Comparison of ENCODE assay signal across 8 mouse cellular contexts in the genomic region with DNA sequence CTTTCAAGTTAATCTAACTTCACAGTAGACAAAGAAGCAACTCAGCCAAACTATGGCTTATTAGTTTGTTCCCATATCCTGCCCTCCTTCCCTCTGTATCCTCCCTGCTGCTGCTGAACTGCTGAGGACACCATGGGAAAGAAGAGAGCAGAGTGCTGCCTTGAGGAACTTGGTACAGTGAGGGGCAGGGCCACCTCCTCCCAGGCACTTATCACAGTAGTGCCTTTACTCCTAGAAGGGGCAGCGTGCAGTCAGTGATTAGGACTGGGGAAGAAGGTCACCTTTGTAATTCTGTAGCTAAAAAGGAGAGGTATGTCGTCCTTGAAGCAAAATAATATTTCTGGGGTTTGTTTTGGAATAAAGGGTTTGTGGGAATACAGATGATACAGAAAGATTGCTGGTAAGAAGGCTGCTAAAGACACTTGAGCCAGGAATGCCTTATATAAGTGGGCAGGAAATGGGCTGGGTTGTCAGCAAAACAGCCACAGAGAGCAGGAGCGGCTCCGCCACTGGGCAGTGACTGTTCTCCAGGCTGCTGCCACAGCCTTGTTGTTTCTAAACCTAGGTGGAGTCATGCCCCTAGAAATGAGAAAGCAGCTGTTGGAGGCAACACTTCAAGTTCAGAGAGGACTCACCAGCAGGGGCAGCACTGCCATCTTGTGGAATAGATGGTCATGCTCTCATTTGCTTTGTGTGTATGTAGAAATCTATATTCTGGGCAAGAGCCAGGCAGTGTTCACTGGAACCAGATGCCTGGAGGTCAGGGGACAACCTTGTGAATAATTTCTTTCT. TPM values are rescaled to one million over a fixed set of nuclear protein-coding genes. Genes with fewer than 3 reads are reported as not detected.
DNase-seq lines count a peak whose midpoint lies in the region; ATAC-seq and TF ChIP-seq lines count a peak whose summit lies in the region.

No protein-coding gene starts in this region.

- TF ChIP-seq POLR2A in bone marrow macrophage, adult 2 months (IDR thresholded peaks at IDR 0.05; ENCODE audit: borderline replicate concordance, low read depth, low read length): no peak
- no peak for TF ChIP-seq POLR2A in limb, embryonic 14.5 days (IDR thresholded peaks at IDR 0.05; ENCODE audit: borderline replicate concordance, extremely low read depth, insufficient read depth, insufficient read length)

- DNase-seq in B cell, adult 2 months: peak; percentile 79 to 81
- peak; percentile 91 for DNase-seq in heart, embryonic 10.5 days (ENCODE audit: low spot score)
- peak; percentile 84 for DNase-seq in limb, embryonic 14.5 days (ENCODE audit: low spot score)
- peak; percentile 65 to 85 for DNase-seq in spleen, postnatal 10 days (ENCODE audit: low spot score in 2 of 2)

- ATAC-seq in erythroblast, adult 5-6 weeks (replicated peaks; ENCODE audit: low FRiP score, poor library complexity, severe bottlenecking): peak; percentile 81
- peak; percentile 76 for ATAC-seq in kidney, embryonic 14.5 days (ENCODE audit: low FRiP score, low TSS enrichment)
- ATAC-seq in limb, embryonic 14.5 days (ENCODE audit: low FRiP score, low read depth): peak; percentile 70; the same call in 1 of the 2 replicates
- ATAC-seq in midbrain, embryonic 16.5 days: peak; percentile 67

- H3K9ac ChIP-seq in kidney, embryonic 14.5 days (ENCODE audit: low read depth, low read length): no peak overlapping the region
- H3K9ac ChIP-seq in limb, embryonic 14.5 days (ENCODE audit: low read depth, low read length, severe bottlenecking): no peak overlapping the region
- no peak overlapping the region for H3K9ac ChIP-seq in midbrain, embryonic 16.5 days (ENCODE audit: low read depth, low read length)

- 26% methylated on average over 4 of the region's 4 CpGs for WGBS in heart, embryonic 10.5 days
- 49% methylated on average over 4 of the region's 4 CpGs for WGBS in kidney, embryonic 14.5 days
- WGBS in limb, embryonic 14.5 days: 56% methylated on average over 4 of the region's 4 CpGs
- 62% methylated on average over 4 of the region's 4 CpGs for WGBS in midbrain, embryonic 16.5 days

- peak; percentile 55 for TF ChIP-seq CTCF in bone marrow macrophage, adult 2 months (IDR thresholded peaks at IDR 0.05; ENCODE audit: low read depth, low read length)

- H3K4me2 ChIP-seq in kidney, embryonic 14.5 days (replicated peaks; ENCODE audit: low read depth, low read length): no peak overlapping the region
- H3K4me2 ChIP-seq in limb, embryonic 14.5 days (replicated peaks; ENCODE audit: low read depth, low read length, severe bottlenecking): no peak overlapping the region
- no peak overlapping the region for H3K4me2 ChIP-seq in midbrain, embryonic 16.5 days (ENCODE audit: low read length)

- H3K36me3 ChIP-seq in heart, embryonic 10.5 days: peaks cover 43% of the 10 kb centered on the region
- peaks cover 38% of the 10 kb centered on the region; the same call in 1 of the 2 replicates for H3K36me3 ChIP-seq in kidney, embryonic 14.5 days (ENCODE audit: control insufficient read depth, insufficient read depth, low read length)
- peaks cover 60% of the 10 kb centered on the region for H3K36me3 ChIP-seq in limb, embryonic 14.5 days (ENCODE audit: control insufficient read depth, insufficient read depth, low read length)
- peaks cover 5% of the 10 kb centered on the region for H3K36me3 ChIP-seq in midbrain, embryonic 16.5 days (ENCODE audit: control insufficient read depth, insufficient read depth, low read length)

- H3K27ac ChIP-seq in bone marrow macrophage, adult 2 months (ENCODE audit: insufficient read depth, low read depth, low read length): no peak overlapping the region
- H3K27ac ChIP-seq in heart, embryonic 10.5 days: peak overlapping the region; percentile 49; the same call in 1 of the 2 replicates
- no peak overlapping the region for H3K27ac ChIP-seq in kidney, embryonic 14.5 days (ENCODE audit: low read depth, low read length)
- H3K27ac ChIP-seq in limb, embryonic 14.5 days (replicated peaks; ENCODE audit: low read depth, low read length): no peak overlapping the region
- H3K27ac ChIP-seq in midbrain, embryonic 16.5 days (ENCODE audit: low read length): peak overlapping the region; percentile 49

- H3K4me3 ChIP-seq in bone marrow macrophage, adult 2 months (ENCODE audit: insufficient read depth, low read length): no peak overlapping the region
- H3K4me3 ChIP-seq in heart, embryonic 10.5 days: no peak overlapping the region
- H3K4me3 ChIP-seq in kidney, embryonic 14.5 days (ENCODE audit: low read length): no peak overlapping the region
- no peak overlapping the region for H3K4me3 ChIP-seq in limb, embryonic 14.5 days (replicated peaks; ENCODE audit: low read length)
- no peak overlapping the region for H3K4me3 ChIP-seq in midbrain, embryonic 16.5 days (ENCODE audit: low read depth, low read length)

- no peaks in the 10 kb centered on the region for H3K9me3 ChIP-seq in heart, embryonic 10.5 days
- no peaks in the 10 kb centered on the region for H3K9me3 ChIP-seq in kidney, embryonic 14.5 days (ENCODE audit: control insufficient read depth, low read length)
- no peaks in the 10 kb centered on the region for H3K9me3 ChIP-seq in limb, embryonic 14.5 days (ENCODE audit: control insufficient read depth, low read length)
- H3K9me3 ChIP-seq in midbrain, embryonic 16.5 days (replicated peaks; ENCODE audit: control insufficient read depth, low read length, poor library complexity, severe bottlenecking): no peaks in the 10 kb centered on the region

- peaks cover 5% of the 10 kb centered on the region; the same call in 1 of the 2 replicates for H3K4me1 ChIP-seq in bone marrow macrophage, adult 2 months (ENCODE audit: control insufficient read depth, insufficient read depth, low read length)
- peaks cover 9% of the 10 kb centered on the region for H3K4me1 ChIP-seq in heart, embryonic 10.5 days
- H3K4me1 ChIP-seq in kidney, embryonic 14.5 days (ENCODE audit: control insufficient read depth, insufficient read depth, low read length): no peaks in the 10 kb centered on the region
- H3K4me1 ChIP-seq in limb, embryonic 14.5 days (ENCODE audit: control insufficient read depth, insufficient read depth, low read length): no peaks in the 10 kb centered on the region
- 0 out of 2 replicates have a peak, but pooled peaks cover 2% of the 10 kb centered on the region for H3K4me1 ChIP-seq in midbrain, embryonic 16.5 days (ENCODE audit: control insufficient read depth, insufficient read depth, low read length)

- no peaks in the 10 kb centered on the region for H3K27me3 ChIP-seq in heart, embryonic 10.5 days (ENCODE audit: insufficient read depth, poor library complexity, severe bottlenecking)
- H3K27me3 ChIP-seq in kidney, embryonic 14.5 days (ENCODE audit: control insufficient read depth, insufficient read depth, low read length): no peaks in the 10 kb centered on the region
- H3K27me3 ChIP-seq in limb, embryonic 14.5 days (ENCODE audit: control insufficient read depth, insufficient read depth, low read length): no peaks in the 10 kb centered on the region
- H3K27me3 ChIP-seq in midbrain, embryonic 16.5 days (ENCODE audit: control insufficient read depth, insufficient read depth, low read depth, low read length): no peaks in the 10 kb centered on the region

RNA-seq across cellular contexts. Expression of a gene that starts 33.7 kb away (rescaled TPM):
- 5.6 and 5.9 TPM in 2 replicates for polyA plus RNA-seq in bone marrow macrophage, adult 2 months (2012; ENCODE audit: insufficient read depth, insufficient read length, missing spikeins)
- 0.38 and 1.0 TPM in 2 replicates for total RNA-seq in erythroblast, adult 5-6 weeks (2015; ENCODE audit: low replicate concordance)
- 1.4 TPM in 1 of 2 replicates, not detected in the other for total RNA-seq in erythroblast, adult 5-6 weeks (2017; ENCODE audit: low replicate concordance)
- 2.3 TPM in 2 replicates for polyA plus RNA-seq in heart, embryonic 10.5 days (2016; fragmentation: Nextera tagmentation; extraction: Ambion mirVana)
- polyA plus RNA-seq in kidney, embryonic 14.5 days (2014; fragmentation: Nextera tagmentation; extraction: Ambion mirVana): 4.5 and 6.4 TPM in 2 replicates
- polyA plus RNA-seq in limb, embryonic 14.5 days (2012; rRNA removed): 2.0 and 2.2 TPM in 2 replicates
- polyA plus RNA-seq in limb, embryonic 14.5 days (2014; fragmentation: Nextera tagmentation; extraction: Ambion mirVana): 4.4 and 4.6 TPM in 2 replicates
- polyA plus RNA-seq in midbrain, embryonic 16.5 days (2015; fragmentation: Nextera tagmentation; extraction: Ambion mirVana): 5.9 and 7.0 TPM in 2 replicates

RNA-seq across cellular contexts. Expression of a gene that starts 34.1 kb away (rescaled TPM):
- polyA plus RNA-seq in bone marrow macrophage, adult 2 months (2012; ENCODE audit: insufficient read depth, insufficient read length, missing spikeins): 71.1 and 77.0 TPM in 2 replicates
- total RNA-seq in erythroblast, adult 5-6 weeks (2015; ENCODE audit: low replicate concordance): 2.3 TPM in 1 of 2 replicates, not detected in the other
- 1.9 and 16.4 TPM in 2 replicates for total RNA-seq in erythroblast, adult 5-6 weeks (2017; ENCODE audit: low replicate concordance)
- 50.8 and 60.3 TPM in 2 replicates for polyA plus RNA-seq in heart, embryonic 10.5 days (2016; fragmentation: Nextera tagmentation; extraction: Ambion mirVana)
- polyA plus RNA-seq in kidney, embryonic 14.5 days (2014; fragmentation: Nextera tagmentation; extraction: Ambion mirVana): 74.2 TPM in 2 replicates
- 97.7 and 144 TPM in 2 replicates for polyA plus RNA-seq in limb, embryonic 14.5 days (2012; rRNA removed)
- polyA plus RNA-seq in limb, embryonic 14.5 days (2014; fragmentation: Nextera tagmentation; extraction: Ambion mirVana): 74.1 and 78.7 TPM in 2 replicates
- 79.3 and 82.1 TPM in 2 replicates for polyA plus RNA-seq in midbrain, embryonic 16.5 days (2015; fragmentation: Nextera tagmentation; extraction: Ambion mirVana)

Comparison
In these comparisons a context has a peak if more than half of its experiments do, and no peak if none do; other contexts are left out.
1. H3K27ac ChIP-seq: peak in heart, embryonic 10.5 days (single experiment) and midbrain, embryonic 16.5 days (single experiment); none in bone marrow macrophage, adult 2 months (single experiment), kidney, embryonic 14.5 days (single experiment) and limb, embryonic 14.5 days (single experiment).
2. Peak in every context shown above with its lines, with median percentiles within 50 percentile points of each other: DNase-seq and ATAC-seq.